Mouse (Mus musculus): ENCODE data around the gene Zfp787. TPM values are rescaled to one million over a fixed set of nuclear protein-coding genes. Genes with fewer than 3 reads are reported as not detected.
A peak's percentile ranks its signal among the peaks of the same experiment; 100 is the strongest.
"Not testable (repeated sequence)": the region's sequence is repeated elsewhere in the genome, so short reads cannot be mapped to it uniquely, and the experiment has no call there.

Zfp787 gene
- polyA plus RNA-seq, 1 experiment from 2014 or later = 27.7 TPM

GRCm38 (mm10) chr7:6184521-6184920, 28.7 kb upstream of the Zfp787 start:
- WGBS = 87% methylated on average over 8 of the region's 8 CpGs
- H3K36me3 ChIP-seq (ENCODE audit: insufficient read depth, low read length) = peaks cover 58% of the 10 kb centered on the region

GRCm38 (mm10) chr7:6183802-6184201, 28.0 kb upstream of the Zfp787 start:
- 88% methylated on average over 19 of the region's 19 CpGs for WGBS
- Histone ChIP-seq H3K9me3 (ENCODE audit: low read length) (0 out of 2 replicates have a peak, but pooled peaks cover 4% of the 10 kb centered on the region), H3K9ac (replicated peaks; ENCODE audit: low read length) (no peak overlapping the region), H3K36me3 (ENCODE audit: insufficient read depth, low read length) (peaks cover 55% of the 10 kb centered on the region), H3K27ac (ENCODE audit: low read length) (no peak overlapping the region), H3K4me3 (ENCODE audit: low read length) (no peak overlapping the region), H3K27me3 (ENCODE audit: insufficient read depth, low read length) (no peaks in the 10 kb centered on the region), H3K4me1 (ENCODE audit: insufficient read depth, low read length) (no peaks in the 10 kb centered on the region; the same call in 1 of the 2 replicates), H3K4me2 (replicated peaks; ENCODE audit: low read depth, low read length) (no peak overlapping the region)
- peak; percentile 39; the same call in 1 of the 2 replicates for ATAC-seq (ENCODE audit: low FRiP score, low TSS enrichment)

More at GRCm38 (mm10) chr7:6184521-6184920, 28.7 kb upstream of the Zfp787 start:
- Histone ChIP-seq H3K4me3 (ENCODE audit: low read length) (no peak overlapping the region), H3K27ac (ENCODE audit: low read length) (no peak overlapping the region), H3K4me2 (replicated peaks; ENCODE audit: low read depth, low read length) (no peak overlapping the region), H3K9ac (replicated peaks; ENCODE audit: low read length) (no peak overlapping the region), H3K9me3 (ENCODE audit: low read length) (0 out of 2 replicates have a peak, but pooled peaks cover 4% of the 10 kb centered on the region), H3K27me3 (ENCODE audit: insufficient read depth, low read length) (no peaks in the 10 kb centered on the region), H3K4me1 (ENCODE audit: insufficient read depth, low read length) (no peaks in the 10 kb centered on the region; the same call in 1 of the 2 replicates)
- no peak for ATAC-seq (ENCODE audit: low FRiP score, low TSS enrichment)

DNA sequence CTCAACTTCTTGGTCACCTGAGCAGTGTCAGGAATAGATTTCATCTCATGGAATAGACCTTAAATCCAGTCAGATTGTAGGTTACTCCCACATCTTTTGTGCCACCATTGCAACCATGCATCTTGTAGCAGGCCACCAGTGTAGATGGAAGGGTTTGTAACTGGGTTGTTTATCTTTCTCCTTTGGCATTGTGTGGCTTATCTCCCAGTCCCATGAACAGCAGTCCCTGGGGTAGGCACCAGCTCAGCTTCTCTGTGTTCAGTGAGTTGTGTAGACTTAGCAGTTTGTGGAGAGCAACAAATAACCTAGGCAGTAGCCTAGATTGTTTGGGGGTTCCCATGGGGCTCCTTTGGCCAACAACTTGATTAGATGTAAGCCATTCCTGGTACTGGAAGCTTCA, 27.1 kb upstream of the Zfp787 start:
- H3K4me1 ChIP-seq (ENCODE audit: insufficient read depth, low read length) = no peaks in the 10 kb centered on the region; the same call in 1 of the 2 replicates
- no peak overlapping the region for H3K27ac ChIP-seq (ENCODE audit: low read length)
- no peak overlapping the region for H3K4me3 ChIP-seq (ENCODE audit: low read length)
- 0 out of 2 replicates have a peak, but pooled peaks cover 4% of the 10 kb centered on the region for H3K9me3 ChIP-seq (ENCODE audit: low read length)
- peaks cover 52% of the 10 kb centered on the region for H3K36me3 ChIP-seq (ENCODE audit: insufficient read depth, low read length)
- no peak overlapping the region for H3K4me2 ChIP-seq (replicated peaks; ENCODE audit: low read depth, low read length)
- no peak for ATAC-seq (ENCODE audit: low FRiP score, low TSS enrichment)
- no peaks in the 10 kb centered on the region for H3K27me3 ChIP-seq (ENCODE audit: insufficient read depth, low read length)
- no peak overlapping the region for H3K9ac ChIP-seq (replicated peaks; ENCODE audit: low read length)

DNA sequence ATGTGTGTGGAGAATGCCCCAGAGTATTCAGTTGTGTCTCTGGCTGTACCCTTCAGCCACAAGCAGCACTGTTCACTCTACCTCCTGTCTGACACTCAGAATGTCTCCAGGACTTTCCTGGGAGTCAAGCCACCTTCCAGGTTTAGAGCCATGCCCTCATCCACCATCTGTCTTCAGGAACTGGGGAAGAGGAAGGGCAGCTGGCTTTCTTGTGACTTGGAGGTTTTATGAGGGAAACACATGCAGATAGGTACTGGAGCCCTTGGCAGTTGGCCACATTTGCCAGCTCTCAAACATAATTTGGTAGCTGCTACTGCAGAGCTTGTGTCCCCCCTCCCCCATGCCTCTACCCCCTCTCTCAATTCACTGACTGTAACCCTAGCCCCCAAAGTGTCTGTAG, 23.2 kb upstream of the Zfp787 start:
- Histone ChIP-seq H3K9ac (replicated peaks; ENCODE audit: low read length) (no peak overlapping the region), H3K9me3 (ENCODE audit: low read length) (no peaks in the 10 kb centered on the region), H3K36me3 (ENCODE audit: insufficient read depth, low read length) (peaks cover 28% of the 10 kb centered on the region), H3K27ac (ENCODE audit: low read length) (no peak overlapping the region), H3K27me3 (ENCODE audit: insufficient read depth, low read length) (no peaks in the 10 kb centered on the region), H3K4me3 (ENCODE audit: low read length) (no peak overlapping the region), H3K4me2 (replicated peaks; ENCODE audit: low read depth, low read length) (no peak overlapping the region), H3K4me1 (ENCODE audit: insufficient read depth, low read length) (no peaks in the 10 kb centered on the region; the same call in 1 of the 2 replicates)
- ATAC-seq (ENCODE audit: low FRiP score, low TSS enrichment) = no peak

DNA sequence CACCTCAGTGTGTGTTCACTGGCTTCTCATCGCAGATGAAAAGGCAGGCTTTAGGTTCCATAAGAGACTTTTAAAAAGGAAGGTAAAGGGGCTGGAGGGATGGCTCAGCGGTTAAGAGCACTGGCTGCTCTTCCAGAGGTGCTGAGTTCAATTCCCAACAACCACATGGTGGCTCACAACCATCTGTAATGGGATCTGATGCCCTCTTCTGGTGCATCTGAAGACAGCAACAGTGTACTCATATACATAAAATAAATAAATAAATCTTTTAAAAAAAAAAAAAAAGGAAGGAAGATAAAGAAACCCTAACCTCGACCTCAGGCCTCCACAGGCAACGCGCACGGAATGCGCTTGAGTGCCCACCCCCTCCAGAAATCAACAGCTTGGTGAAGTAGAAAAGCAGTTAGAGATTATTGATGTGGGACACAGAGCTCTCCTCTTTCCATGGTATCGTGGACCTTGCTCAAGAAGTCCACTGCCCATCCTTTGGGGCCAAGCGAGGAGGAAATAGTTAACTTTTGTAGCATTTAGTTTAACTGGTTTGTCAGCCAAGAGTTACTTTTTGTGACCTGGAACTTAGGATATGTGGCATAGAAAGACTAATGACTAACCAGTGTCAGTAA, 18.7 kb upstream of the Zfp787 start:
- not testable (repeated sequence) for H3K4me3 ChIP-seq (ENCODE audit: low read length); H3K27ac ChIP-seq (ENCODE audit: low read length); H3K4me2 ChIP-seq (replicated peaks; ENCODE audit: low read depth, low read length); H3K9ac ChIP-seq (replicated peaks; ENCODE audit: low read length); H3K27me3 ChIP-seq (ENCODE audit: insufficient read depth, low read length); H3K9me3 ChIP-seq (ENCODE audit: low read length); ATAC-seq (ENCODE audit: low FRiP score, low TSS enrichment)
- peaks cover 15% of the 10 kb centered on the region for H3K4me1 ChIP-seq (ENCODE audit: insufficient read depth, low read length)
- 74% methylated on average over 9 of the region's 9 CpGs for WGBS
- peaks cover 16% of the 10 kb centered on the region; the same call in 1 of the 2 replicates for H3K36me3 ChIP-seq (ENCODE audit: insufficient read depth, low read length)

DNA sequence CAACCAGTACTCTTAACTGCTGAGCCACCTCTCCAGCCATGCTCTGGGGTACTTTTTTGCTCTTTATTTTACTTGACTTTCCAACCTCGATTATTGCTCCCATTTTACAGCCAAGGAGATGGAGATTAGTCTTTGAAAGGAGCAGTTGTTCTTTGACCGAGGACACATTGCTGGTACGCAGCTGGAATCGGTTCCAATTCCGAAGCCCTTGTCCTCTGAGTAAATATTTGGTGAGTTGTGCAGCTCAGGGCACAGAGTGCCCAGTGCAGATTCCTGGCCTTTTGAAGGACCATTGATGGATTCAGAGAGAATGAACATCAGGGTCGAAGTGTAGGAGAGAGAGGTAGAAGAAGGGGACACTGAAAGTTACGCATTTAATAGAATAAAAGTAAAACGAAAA, 18.1 kb upstream of the Zfp787 start:
- Histone ChIP-seq H3K27ac (ENCODE audit: low read length) (no peak overlapping the region), H3K4me3 (ENCODE audit: low read length) (no peak overlapping the region), H3K9ac (replicated peaks; ENCODE audit: low read length) (no peak overlapping the region), H3K36me3 (ENCODE audit: insufficient read depth, low read length) (peaks cover 13% of the 10 kb centered on the region; the same call in 1 of the 2 replicates), H3K27me3 (ENCODE audit: insufficient read depth, low read length) (no peaks in the 10 kb centered on the region), H3K4me2 (replicated peaks; ENCODE audit: low read depth, low read length) (no peak overlapping the region), H3K9me3 (ENCODE audit: low read length) (no peaks in the 10 kb centered on the region), H3K4me1 (ENCODE audit: insufficient read depth, low read length) (peaks cover 15% of the 10 kb centered on the region)
- ATAC-seq (ENCODE audit: low FRiP score, low TSS enrichment) = no peak
- 88% methylated on average over 8 of the region's 8 CpGs for WGBS

DNA sequence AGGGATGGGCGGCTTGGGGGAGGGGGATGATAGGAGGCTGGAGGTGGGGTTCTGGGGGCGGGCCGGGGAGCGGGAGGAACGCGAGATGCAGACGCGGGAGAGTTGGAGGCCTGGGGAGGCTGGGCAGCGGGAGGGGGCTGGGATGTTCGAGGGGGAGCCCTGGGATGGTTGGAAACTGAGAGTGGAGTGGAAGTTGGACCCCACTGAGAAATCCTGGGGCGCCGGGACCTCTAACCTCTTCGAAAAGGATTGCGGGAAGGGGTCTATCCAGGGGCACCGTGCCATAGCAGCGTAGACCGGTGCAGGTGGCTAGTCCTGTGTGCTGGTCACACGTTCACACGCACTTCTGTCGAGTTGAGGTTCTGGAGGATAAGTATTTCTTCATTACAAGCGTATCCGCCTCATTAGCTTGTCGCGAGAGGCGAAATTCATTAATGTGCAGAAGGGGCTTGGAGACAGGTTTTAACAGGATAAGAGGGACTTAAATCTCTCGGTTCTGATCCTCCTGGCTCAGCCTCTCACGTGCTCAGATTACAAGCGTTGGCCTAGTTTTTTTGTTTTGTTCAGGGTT, 17.0 kb upstream of the Zfp787 start:
- peak overlapping the region; percentile 74 for H3K4me3 ChIP-seq (ENCODE audit: low read length)
- H3K9me3 ChIP-seq (ENCODE audit: low read length) = no peaks in the 10 kb centered on the region
- H3K27ac ChIP-seq (ENCODE audit: low read length) = peak overlapping the region; percentile 91; the same call in 1 of the 2 replicates
- peaks cover 15% of the 10 kb centered on the region for H3K4me1 ChIP-seq (ENCODE audit: insufficient read depth, low read length)
- peaks cover 8% of the 10 kb centered on the region; the same call in 1 of the 2 replicates for H3K36me3 ChIP-seq (ENCODE audit: insufficient read depth, low read length)
- no peaks in the 10 kb centered on the region for H3K27me3 ChIP-seq (ENCODE audit: insufficient read depth, low read length)
- peak; percentile 29 for ATAC-seq (ENCODE audit: low FRiP score, low TSS enrichment)
- WGBS = under 1% methylated on average over 27 of the region's 28 CpGs
- H3K9ac ChIP-seq (replicated peaks; ENCODE audit: low read length) = peak overlapping the region; percentile 75
- H3K4me2 ChIP-seq (replicated peaks; ENCODE audit: low read depth, low read length) = peak overlapping the region; percentile 95

- peak; percentile 97 for ATAC-seq (ENCODE audit: low FRiP score, low TSS enrichment)
- Histone ChIP-seq H3K4me3 (ENCODE audit: low read length) (peak within 1 kb of the TSS; percentile 74), H3K4me1 (ENCODE audit: insufficient read depth, low read length) (peaks cover 15% of the 10 kb centered on the region), H3K27me3 (ENCODE audit: insufficient read depth, low read length) (no peaks in the 10 kb centered on the region), H3K27ac (ENCODE audit: low read length) (peak within 1 kb of the TSS; percentile 91), H3K4me2 (replicated peaks; ENCODE audit: low read depth, low read length) (peak within 1 kb of the TSS; percentile 95), H3K9ac (replicated peaks; ENCODE audit: low read length) (peak within 1 kb of the TSS; percentile 75), H3K36me3 (ENCODE audit: insufficient read depth, low read length) (peaks cover 8% of the 10 kb centered on the region; the same call in 1 of the 2 replicates), H3K9me3 (ENCODE audit: low read length) (no peaks in the 10 kb centered on the region)
- WGBS = 0% methylated on average over 34 of the region's 37 CpGs
These were observed 16.3 kb upstream of the Zfp787 start, which contains the start of gene Zfp444 for GRCm38 (mm10) chr7:6172006-6172649. TSS of gene Zfp444 (plus strand) at chr7:6172226.

- Histone ChIP-seq H3K4me3 (ENCODE audit: low read length) (peak overlapping the region; percentile 74), H3K27me3 (ENCODE audit: insufficient read depth, low read length) (no peaks in the 10 kb centered on the region), H3K9me3 (ENCODE audit: low read length) (no peaks in the 10 kb centered on the region), H3K9ac (replicated peaks; ENCODE audit: low read length) (peak overlapping the region; percentile 67), H3K4me1 (ENCODE audit: insufficient read depth, low read length) (peaks cover 15% of the 10 kb centered on the region), H3K27ac (ENCODE audit: low read length) (peak overlapping the region; percentile 91), H3K4me2 (replicated peaks; ENCODE audit: low read depth, low read length) (peak overlapping the region; percentile 95), H3K36me3 (ENCODE audit: insufficient read depth, low read length) (peaks cover 8% of the 10 kb centered on the region; the same call in 1 of the 2 replicates)
- WGBS = under 1% methylated on average over 24 of the region's 24 CpGs
- peak; percentile 29 for ATAC-seq (ENCODE audit: low FRiP score, low TSS enrichment)
These were observed 15.7 kb upstream of the Zfp787 start for GRCm38 (mm10) chr7:6171444-6172005.

Data from kidney, embryonic 16.5 days (tissue).